Mouse (Mus musculus) heart, embryonic 10.5 days (tissue): ENCODE measurements around the gene Tspan10. TPM values are rescaled to one million over a fixed set of nuclear protein-coding genes. Genes with fewer than 3 reads are reported as not detected.

ENCODE experiments used
- DNase-seq: peaks from one replicate; pipeline ENCODE4 v3.0.0-alpha.2; 2017; ENCODE audit warnings: low spot score
- H3K27ac ChIP-seq: fragments of 300-500 bp; sonication (generic); 2 replicates; pipeline ENCODE4 v1.5.1; 2016; ENCODE audit warnings: mild to moderate bottlenecking
- H3K27me3 ChIP-seq: fragments of 300-500 bp; sonication (generic); 2 replicates; pipeline ENCODE4 v1.6.1; 2016; ENCODE audit warnings: mild to moderate bottlenecking; ENCODE audit not compliant: poor library complexity, insufficient read depth, severe bottlenecking
- H3K36me3 ChIP-seq: fragments of 300-500 bp; sonication (generic); 2 replicates; pipeline ENCODE4 v1.6.1; 2016; ENCODE audit warnings: mild to moderate bottlenecking, moderate library complexity
- H3K4me1 ChIP-seq: fragments of 300-500 bp; sonication (generic); 2 replicates; pipeline ENCODE4 v1.6.1; 2016; ENCODE audit warnings: mild to moderate bottlenecking
- H3K4me3 ChIP-seq: fragments of 300-500 bp; sonication (generic); 2 replicates; pipeline ENCODE4 v1.5.1; 2016; ENCODE audit warnings: mild to moderate bottlenecking, moderate library complexity
- H3K9me3 ChIP-seq: fragments of 300-500 bp; sonication (generic); 2 replicates; pipeline ENCODE4 v1.6.1; 2016; ENCODE audit warnings: mild to moderate bottlenecking, moderate library complexity
- WGBS: fragments of 180-500 bp; shearing (Covaris S2); methylation state at CpG from one replicate; pipeline ENCODE4 v1.1.7; 2016; 5-methylcytosine and 5-hydroxymethylcytosine counted together
- polyA plus RNA-seq: library from polyadenylated mRNA; unstranded; fragments of >200 nt; fragmentation: Nextera tagmentation; extraction: Ambion mirVana; gene quantifications from 2 replicates; pipeline ENCODE4 v1.2.1, GENCODE M21; 2016

Tspan10 gene
- polyA plus RNA-seq, 1 experiment from 2014 or later, result not detected

- peak within 1 kb of the TSS; percentile 100 for H3K4me3 ChIP-seq
- peak within 1 kb of the TSS; percentile 98 for H3K27ac ChIP-seq
- under 1% methylated on average over 77 of the region's 77 CpGs for WGBS
- H3K9me3 ChIP-seq, result no peaks in the 10 kb centered on the region
- H3K27me3 ChIP-seq, result no peaks in the 10 kb centered on the region
- DNase-seq, result peak; percentile 93
- H3K36me3 ChIP-seq, result peaks cover 33% of the 10 kb centered on the region
- H3K4me1 ChIP-seq, result peaks cover 11% of the 10 kb centered on the region
Measured at GRCm38 (mm10) chr11:120437152-120437856, 5.1 kb upstream of the Tspan10 start, which contains the start of gene Nploc4. Gene Nploc4, minus strand, starts transcription at chr11:120437708.

GRCm38 (mm10) chr11:120437857-120438385, 4.5 kb upstream of the Tspan10 start:
- DNase-seq, result no peak
- H3K4me1 ChIP-seq, result peaks cover 11% of the 10 kb centered on the region
- H3K27me3 ChIP-seq, result no peaks in the 10 kb centered on the region
- no peaks in the 10 kb centered on the region for H3K9me3 ChIP-seq
- 29% methylated on average over 12 of the region's 12 CpGs for WGBS
- H3K36me3 ChIP-seq, result peaks cover 27% of the 10 kb centered on the region
- H3K4me3 ChIP-seq, result peak overlapping the region; percentile 100
- H3K27ac ChIP-seq, result peak overlapping the region; percentile 98

GRCm38 (mm10) chr11:120442765-120443280, 379 bp downstream of the Tspan10 start:
- WGBS, result 84% methylated on average over 3 of the region's 3 CpGs
- H3K4me3 ChIP-seq, result no peak overlapping the region
- peaks cover 12% of the 10 kb centered on the region for H3K4me1 ChIP-seq
- no peaks in the 10 kb centered on the region for H3K9me3 ChIP-seq
- no peaks in the 10 kb centered on the region for H3K36me3 ChIP-seq
- no peaks in the 10 kb centered on the region for H3K27me3 ChIP-seq
- no peak overlapping the region for H3K27ac ChIP-seq
- no peak for DNase-seq

GRCm38 (mm10) chr11:120444106-120444505, 1.7 kb downstream of the Tspan10 start:
- Histone ChIP-seq H3K4me3 (no peak overlapping the region), H3K9me3 (no peaks in the 10 kb centered on the region), H3K27ac (peak overlapping the region; percentile 29; the same call in 1 of the 2 replicates), H3K36me3 (no peaks in the 10 kb centered on the region), H3K4me1 (peaks cover 21% of the 10 kb centered on the region), H3K27me3 (no peaks in the 10 kb centered on the region)
- 58% methylated on average over 6 of the region's 6 CpGs for WGBS
- no peak for DNase-seq

- H3K27ac ChIP-seq, result no peak overlapping the region
- H3K4me1 ChIP-seq, result peaks cover 21% of the 10 kb centered on the region
- H3K27me3 ChIP-seq, result no peaks in the 10 kb centered on the region
- no peak overlapping the region for H3K4me3 ChIP-seq
- no peaks in the 10 kb centered on the region for H3K9me3 ChIP-seq
- H3K36me3 ChIP-seq, result no peaks in the 10 kb centered on the region
- WGBS, result 61% methylated on average over 3 of the region's 3 CpGs
- DNase-seq, result no peak
Measured at GRCm38 (mm10) chr11:120445475-120445874, 3.0 kb downstream of the Tspan10 start.

- Histone ChIP-seq H3K36me3 (no peaks in the 10 kb centered on the region), H3K4me1 (peaks cover 25% of the 10 kb centered on the region), H3K27me3 (no peaks in the 10 kb centered on the region), H3K9me3 (no peaks in the 10 kb centered on the region), H3K4me3 (no peak overlapping the region), H3K27ac (no peak overlapping the region)
- 77% methylated on average over 7 of the region's 7 CpGs for WGBS
- no peak for DNase-seq
Measured at GRCm38 (mm10) chr11:120447179-120447578, 4.7 kb downstream of the Tspan10 start.

- Histone ChIP-seq H3K36me3 (0 out of 2 replicates have a peak, but pooled peaks cover 10% of the 10 kb centered on the region), H3K27ac (no peak overlapping the region)
- WGBS, result 73% methylated on average over 3 of the region's 3 CpGs
Measured at GRCm38 (mm10) chr11:120452246-120452645, 9.8 kb downstream of the Tspan10 start.

GRCm38 (mm10) chr11:120453306-120453705, 10.9 kb downstream of the Tspan10 start, which contains the start of gene Pde6g:
Gene Pde6g, minus strand, starts transcription at chr11:120453500.
- Histone ChIP-seq H3K36me3 (0 out of 2 replicates have a peak, but pooled peaks cover 10% of the 10 kb centered on the region), H3K27me3 (no peaks in the 10 kb centered on the region), H3K4me3 (no peak within 1 kb of the TSS), H3K4me1 (peaks cover 20% of the 10 kb centered on the region), H3K27ac (no peak within 1 kb of the TSS), H3K9me3 (no peaks in the 10 kb centered on the region)
- no peak for DNase-seq
- WGBS, result 85% methylated on average over 4 of the region's 4 CpGs

More at GRCm38 (mm10) chr11:120452246-120452645, 9.8 kb downstream of the Tspan10 start:
- Histone ChIP-seq H3K4me3 (no peak overlapping the region), H3K27me3 (no peaks in the 10 kb centered on the region), H3K9me3 (no peaks in the 10 kb centered on the region), H3K4me1 (peaks cover 21% of the 10 kb centered on the region)
- DNase-seq, result no peak

- DNase-seq, result no peak
- Histone ChIP-seq H3K4me1 (peaks cover 28% of the 10 kb centered on the region), H3K9me3 (no peaks in the 10 kb centered on the region), H3K27ac (no peak overlapping the region), H3K4me3 (no peak overlapping the region), H3K36me3 (peaks cover 17% of the 10 kb centered on the region), H3K27me3 (no peaks in the 10 kb centered on the region)
- WGBS, result 95% methylated on average over 4 of the region's 4 CpGs
Measured at GRCm38 (mm10) chr11:120454965-120455364, 12.5 kb downstream of the Tspan10 start.

GRCm38 (mm10) chr11:120455413-120455812, 13.0 kb downstream of the Tspan10 start:
- H3K36me3 ChIP-seq, result peaks cover 20% of the 10 kb centered on the region
- WGBS, result 89% methylated on average over 7 of the region's 7 CpGs
- DNase-seq, result no peak
- H3K4me1 ChIP-seq, result peaks cover 28% of the 10 kb centered on the region
- no peak overlapping the region for H3K27ac ChIP-seq
- H3K9me3 ChIP-seq, result no peaks in the 10 kb centered on the region
- no peaks in the 10 kb centered on the region for H3K27me3 ChIP-seq
- no peak overlapping the region for H3K4me3 ChIP-seq

- no peak for DNase-seq
- H3K36me3 ChIP-seq, result peaks cover 39% of the 10 kb centered on the region
- H3K4me3 ChIP-seq, result peak overlapping the region; percentile 80
- WGBS, result 21% methylated on average over 14 of the region's 14 CpGs
- H3K9me3 ChIP-seq, result no peaks in the 10 kb centered on the region
- H3K27me3 ChIP-seq, result no peaks in the 10 kb centered on the region
- H3K27ac ChIP-seq, result peak overlapping the region; percentile 94
- peaks cover 24% of the 10 kb centered on the region for H3K4me1 ChIP-seq
Measured at GRCm38 (mm10) chr11:120457370-120457769, 14.9 kb downstream of the Tspan10 start.

GRCm38 (mm10) chr11:120457772-120458751, 15.6 kb downstream of the Tspan10 start, which contains the start of the genes Oxld1 and Ccdc137:
Gene Oxld1, minus strand, starts transcription at chr11:120458068.
Gene Ccdc137, plus strand, starts transcription at chr11:120458115.
- peaks cover 24% of the 10 kb centered on the region for H3K4me1 ChIP-seq
- H3K36me3 ChIP-seq, result peaks cover 44% of the 10 kb centered on the region
- 4% methylated on average over 62 of the region's 62 CpGs for WGBS

More at GRCm38 (mm10) chr11:120457772-120458751, 15.6 kb downstream of the Tspan10 start, which contains the start of the genes Oxld1 and Ccdc137:
- H3K9me3 ChIP-seq, result no peaks in the 10 kb centered on the region
- DNase-seq, result peak; percentile 94
- H3K27ac ChIP-seq, result peak within 1 kb of the TSS; percentile 94
- H3K4me3 ChIP-seq, result peak within 1 kb of the TSS; percentile 80
- no peaks in the 10 kb centered on the region for H3K27me3 ChIP-seq
